Mouse (Mus musculus) left cerebral cortex, adult 2 months (tissue): Measurements from ENCODE around the gene Acer3. TPM values are rescaled to one million over a fixed set of nuclear protein-coding genes. Genes with fewer than 3 reads are reported as not detected.
"Not testable (repeated sequence)": the region's sequence is repeated elsewhere in the genome, so short reads cannot be mapped to it uniquely, and the experiment has no call there.

Experiments used
- DNase-seq, 2 experiments: peaks; one replicate each; pipeline ENCODE4 v3.0.0; 2021 to 2022; ENCODE audit warnings: low spot score in 2 of 2, mixed read lengths in 1 of 2; ENCODE audit errors: extremely low spot score in 1 of 2
- H3K27ac ChIP-seq: fragments of 200-600 bp; 2 replicates; pipeline ENCODE4 v1.8.1; 2022
- H3K4me3 ChIP-seq: fragments of 200-600 bp; 2 replicates; pipeline ENCODE4 v1.8.1; 2022
- CTCF ChIP-seq: fragments of 200-600 bp; IDR thresholded peaks from 2 replicates; pipeline ENCODE4 v1.8.1; 2022; ENCODE audit warnings: antibody characterized with exemption, mild to moderate bottlenecking, moderate library complexity
- intact Hi-C: fragments of 180-260 bp; cut with DNase I; formaldehyde crosslinking; loops from one replicate; pipeline ENCODE4 v1.15.1; 2025
- total RNA-seq, 2 experiments: library from RNA; stranded (reverse); gene quantifications; 2 replicates each; pipeline ENCODE4 v1.2.3; 2021

Acer3 gene
- total RNA-seq, 2 experiments from 2014 or later, result 22.2 to 25.4 TPM

DNA sequence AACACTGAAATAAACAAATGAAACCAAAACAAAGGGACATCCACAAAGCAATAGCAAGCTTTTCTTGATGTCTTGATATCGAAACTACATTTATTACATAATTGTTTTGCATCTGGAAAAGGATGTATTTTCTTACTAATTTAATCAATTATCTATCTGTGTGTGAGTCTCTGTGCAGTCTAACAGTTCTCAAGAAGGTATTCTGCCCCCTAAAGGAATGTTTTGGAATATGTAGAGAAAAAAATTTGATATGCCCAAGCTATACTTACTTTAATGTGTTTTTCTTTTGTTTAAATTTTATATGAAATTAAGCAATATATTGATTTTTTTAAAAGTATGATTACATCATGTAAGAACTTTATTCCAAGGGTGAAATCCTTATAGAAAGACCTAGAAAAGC is 130.4 kb downstream of the Acer3 start:
- Histone ChIP-seq H3K4me3 (no peak overlapping the region), H3K27ac (no peak overlapping the region)
- intact Hi-C loops, result no loop called here
- DNase-seq, result no peak
- TF ChIP-seq CTCF, result peak; percentile 57

GRCm38 (mm10) chr7:98189745-98190144 is 131.3 kb downstream of the Acer3 start:
- no peak overlapping the region for H3K27ac ChIP-seq
- intact Hi-C loops, result no loop called here

DNA sequence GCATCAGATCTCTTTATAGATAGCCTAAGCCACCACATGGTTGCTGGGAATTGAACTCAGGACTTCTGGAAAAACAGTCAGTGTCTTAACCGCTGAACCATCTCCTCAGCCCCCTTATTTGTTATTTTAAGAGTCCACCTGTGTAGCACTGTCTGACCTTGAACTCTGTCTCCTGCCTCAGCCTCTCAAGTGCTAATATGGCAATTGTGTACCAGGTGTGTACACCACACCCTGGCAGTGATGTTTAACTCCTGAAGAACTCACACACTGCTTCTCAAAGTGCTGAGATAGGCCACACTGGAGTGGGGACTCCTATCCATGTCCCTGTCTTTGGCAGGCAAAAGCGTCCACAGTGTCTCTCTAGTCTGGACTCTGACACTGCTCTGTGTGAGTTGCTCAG is 132.3 kb downstream of the Acer3 start:
- TF ChIP-seq CTCF, result no peak
- Histone ChIP-seq H3K4me3 (no peak overlapping the region), H3K27ac (no peak overlapping the region)
- intact Hi-C loops, result no loop called here
- no peak for DNase-seq

More at GRCm38 (mm10) chr7:98189745-98190144, 131.3 kb downstream of the Acer3 start:
- H3K4me3 ChIP-seq, result no peak overlapping the region
- no peak for TF ChIP-seq CTCF
- no peak for DNase-seq

DNA sequence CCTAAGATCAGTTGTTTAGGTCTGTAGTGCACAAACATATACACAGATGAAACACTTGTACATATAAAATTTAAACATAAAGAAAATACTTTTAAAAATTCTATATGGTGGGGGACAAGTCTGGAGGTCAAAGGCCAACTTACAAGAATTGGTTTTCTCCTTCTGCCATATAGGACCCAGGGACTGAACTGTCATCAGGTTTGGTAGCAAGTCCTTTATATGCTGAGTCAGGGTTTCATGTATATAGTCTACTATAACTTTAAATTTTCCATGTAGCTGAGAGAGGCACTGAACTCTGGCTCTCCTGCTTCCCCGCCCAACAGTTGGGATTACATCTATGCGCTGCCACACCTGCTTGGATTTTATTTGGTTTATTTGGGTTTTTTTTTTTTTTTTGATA is 132.8 kb downstream of the Acer3 start:
- H3K4me3 ChIP-seq, result no peak overlapping the region
- intact Hi-C loops, result no loop called here

DNA sequence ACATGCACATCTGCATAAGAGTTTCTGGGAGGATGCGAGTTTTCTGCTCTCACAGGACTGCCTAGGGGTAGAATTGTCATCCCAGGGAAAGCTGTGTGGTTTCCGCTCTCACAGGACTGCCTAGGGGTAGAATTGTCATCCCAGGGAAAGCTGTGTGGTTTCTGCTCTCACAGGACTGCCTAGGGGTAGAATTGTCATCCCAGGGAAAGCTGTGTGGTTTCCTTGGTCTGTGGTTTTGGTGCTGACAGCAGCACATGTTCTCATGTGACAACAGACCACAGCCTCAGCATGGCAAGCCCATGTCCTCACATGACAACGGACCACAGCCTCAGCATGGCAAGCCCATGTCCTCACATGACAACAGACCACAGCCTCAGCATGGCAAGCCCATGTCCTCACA is 133.7 kb downstream of the Acer3 start:
- H3K4me3 ChIP-seq, DNase-seq, intact Hi-C loops, H3K27ac ChIP-seq: not testable (repeated sequence)

More for the DNA sequence above, 132.8 kb downstream of the Acer3 start:
- no peak overlapping the region for H3K27ac ChIP-seq
- DNase-seq, result no peak
- TF ChIP-seq CTCF, result no peak

GRCm38 (mm10) chr7:98186637-98187036 is 134.4 kb downstream of the Acer3 start:
- no peak for DNase-seq
- no peak for TF ChIP-seq CTCF
- intact Hi-C loops, result no loop called here
- Histone ChIP-seq H3K4me3 (no peak overlapping the region), H3K27ac (no peak overlapping the region)

DNA sequence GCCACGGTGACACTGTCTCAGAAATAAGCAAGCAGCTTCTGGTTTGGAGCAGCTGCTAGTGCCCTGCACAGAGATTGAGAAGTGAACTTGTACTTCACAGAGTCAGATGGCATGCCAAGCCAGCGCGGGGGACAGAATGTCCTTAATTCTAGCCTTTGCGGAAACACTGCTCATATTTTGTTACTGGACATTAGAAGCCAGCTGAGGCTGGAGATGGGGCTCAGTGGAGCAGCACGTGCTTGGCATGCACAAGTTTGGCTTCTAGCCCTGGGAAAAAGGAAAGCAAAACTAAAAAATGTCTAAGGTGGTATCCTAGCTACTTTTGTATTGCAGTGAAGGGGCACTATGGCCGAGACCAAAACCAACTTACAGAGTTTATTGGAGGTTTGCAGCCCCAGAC is 135.7 kb downstream of the Acer3 start:
- DNase-seq, result no peak
- Histone ChIP-seq H3K27ac (no peak overlapping the region), H3K4me3 (no peak overlapping the region)
- no peak for TF ChIP-seq CTCF
- intact Hi-C loops, result no loop called here

- TF ChIP-seq CTCF, result no peak
- Histone ChIP-seq H3K4me3 (peak overlapping the region; percentile 80), H3K27ac (peak overlapping the region; percentile 81)
- DNase-seq, result no peak
- intact Hi-C loops, result no loop called here
Observed at GRCm38 (mm10) chr7:98178560-98179231, 142.3 kb downstream of the Acer3 start.

DNA sequence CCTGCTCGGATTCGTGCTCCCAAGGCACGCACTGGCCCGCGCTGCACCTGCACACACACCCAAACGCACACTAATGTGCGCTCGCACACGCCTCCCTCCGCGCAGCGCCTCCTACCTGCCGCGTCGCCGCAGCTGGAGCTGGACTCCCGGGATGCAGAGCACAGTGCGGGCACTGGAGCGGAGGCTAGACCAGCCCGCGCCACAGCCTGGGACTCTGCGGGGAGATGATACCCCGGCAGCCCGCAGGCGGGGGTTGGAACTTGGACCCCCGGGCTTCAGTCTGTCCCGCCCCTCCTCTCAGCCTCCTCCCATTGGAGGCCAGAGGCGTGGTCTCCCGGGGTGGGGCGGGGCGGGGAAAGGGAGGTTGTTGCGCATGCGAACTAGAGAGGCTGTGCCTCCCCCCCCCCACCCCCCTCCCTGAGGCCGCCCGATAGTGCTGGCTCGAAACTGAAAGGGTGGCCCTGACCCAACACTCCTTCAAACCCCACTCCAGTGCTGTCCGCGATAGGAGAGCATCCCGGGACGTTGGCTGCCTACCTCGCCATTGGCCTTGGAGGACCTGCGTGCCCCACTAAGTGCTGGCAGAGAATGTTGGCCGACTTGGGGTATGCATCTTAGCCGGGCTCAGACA is 143.0 kb downstream of the Acer3 start, which contains the start of gene Capn5:
Gene Capn5 (minus strand): TSS at position 346 of the 631 bp plus-strand sequence.
- peak within 1 kb of the TSS; percentile 80 for H3K4me3 ChIP-seq
- TF ChIP-seq CTCF, result peak; percentile 54
- DNase-seq, result peak; percentile 52 to 63
- intact Hi-C loops, result no loop called here
- H3K27ac ChIP-seq, result peak within 1 kb of the TSS; percentile 85

DNA sequence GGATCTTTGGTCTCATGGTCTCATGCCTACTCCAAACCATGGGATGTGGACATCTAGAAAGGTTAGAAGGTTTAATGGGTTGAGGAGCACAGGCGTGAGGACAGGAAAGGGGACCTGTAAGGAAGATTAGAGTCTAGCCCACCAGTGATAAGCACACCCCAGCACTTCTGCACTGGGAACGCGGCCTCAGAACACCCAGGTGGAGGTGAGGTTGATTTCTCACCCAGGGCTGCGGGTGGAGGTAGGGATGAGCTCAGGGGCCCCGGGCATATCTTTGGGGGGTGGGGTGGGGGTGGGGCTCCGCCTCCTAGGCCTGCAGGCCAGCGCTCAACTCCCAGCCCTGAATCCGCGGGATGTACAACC is 143.5 kb downstream of the Acer3 start:
- H3K4me3 ChIP-seq, result peak overlapping the region; percentile 80
- peak overlapping the region; percentile 85 for H3K27ac ChIP-seq
- no peak for TF ChIP-seq CTCF
- DNase-seq, result no peak
- intact Hi-C loops, result no loop called here

GRCm38 (mm10) chr7:98177071-98177485 is 143.9 kb downstream of the Acer3 start:
- Histone ChIP-seq H3K4me3 (peak overlapping the region; percentile 80), H3K27ac (no peak overlapping the region)
- DNase-seq, result no peak
- no peak for TF ChIP-seq CTCF
- intact Hi-C loops, result no loop called here

DNA sequence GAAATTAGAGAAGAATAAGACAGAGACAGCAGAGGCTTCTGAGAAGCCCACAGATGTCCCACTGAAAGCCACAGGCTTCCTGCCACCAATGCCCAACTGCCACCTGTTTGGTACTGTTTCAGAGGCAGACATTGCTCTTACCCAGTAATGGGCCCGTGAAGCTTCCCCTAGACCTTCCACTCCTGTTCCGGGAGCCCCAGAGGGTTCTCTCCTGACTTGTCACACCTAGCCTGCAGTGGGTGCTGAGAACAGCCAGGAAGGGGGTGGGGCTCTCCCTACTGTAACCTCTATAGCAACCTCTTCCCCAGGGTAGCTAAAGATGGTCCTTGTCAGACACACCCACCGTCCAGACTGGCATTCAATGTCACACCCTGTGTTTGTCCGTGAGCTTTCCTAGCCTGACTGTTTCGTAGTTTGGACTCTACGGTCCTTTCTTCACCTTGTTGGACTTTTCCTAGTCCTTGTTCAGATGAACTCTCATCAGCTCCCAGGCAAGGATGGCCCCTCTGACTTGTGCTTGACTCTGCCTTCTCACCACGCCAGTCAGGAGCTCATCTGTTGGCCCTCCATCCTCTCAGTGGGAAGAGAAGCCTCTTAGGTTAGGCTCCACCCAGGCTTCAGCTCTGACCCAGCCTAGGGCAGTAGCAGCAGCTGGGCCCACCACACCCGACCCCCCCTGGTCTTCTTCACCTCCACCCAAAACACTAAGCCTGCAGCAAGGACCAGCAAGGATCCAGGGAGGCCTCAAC is 144.5 kb downstream of the Acer3 start:
- H3K4me3 ChIP-seq, result no peak overlapping the region

More for the DNA sequence above, 144.5 kb downstream of the Acer3 start:
- intact Hi-C loops, result no loop called here
- no peak overlapping the region for H3K27ac ChIP-seq
- DNase-seq, result no peak
- no peak for TF ChIP-seq CTCF
